Mouse (Mus musculus) adrenal gland, postnatal 25 days (tissue): ENCODE data around the gene Fam193a. TPM values are rescaled to one million over a fixed set of nuclear protein-coding genes. Genes with fewer than 3 reads are reported as not detected.

ENCODE experiments used
- DNase-seq: peaks from one replicate; pipeline ENCODE4 v3.0.0; 2021; ENCODE audit warnings: mixed read lengths
- long read RNA-seq: library from polyadenylated mRNA; stranded (forward); transcript quantifications from one replicate; pipeline ENCODE4 v2.0.0, GENCODE M21; 2021
- total RNA-seq: library from RNA; stranded (reverse); gene quantifications from 2 replicates; pipeline ENCODE4 v1.2.3, GENCODE M21; 2021

Gene Fam193a
- 38.0 and 38.3 TPM in 2 replicates for total RNA-seq
- long read RNA-seq, partial matches to known transcripts = 5 of 9 reads
- long read RNA-seq, other reads (novel, unspliced or antisense) = 4 of 9 reads

DNA sequence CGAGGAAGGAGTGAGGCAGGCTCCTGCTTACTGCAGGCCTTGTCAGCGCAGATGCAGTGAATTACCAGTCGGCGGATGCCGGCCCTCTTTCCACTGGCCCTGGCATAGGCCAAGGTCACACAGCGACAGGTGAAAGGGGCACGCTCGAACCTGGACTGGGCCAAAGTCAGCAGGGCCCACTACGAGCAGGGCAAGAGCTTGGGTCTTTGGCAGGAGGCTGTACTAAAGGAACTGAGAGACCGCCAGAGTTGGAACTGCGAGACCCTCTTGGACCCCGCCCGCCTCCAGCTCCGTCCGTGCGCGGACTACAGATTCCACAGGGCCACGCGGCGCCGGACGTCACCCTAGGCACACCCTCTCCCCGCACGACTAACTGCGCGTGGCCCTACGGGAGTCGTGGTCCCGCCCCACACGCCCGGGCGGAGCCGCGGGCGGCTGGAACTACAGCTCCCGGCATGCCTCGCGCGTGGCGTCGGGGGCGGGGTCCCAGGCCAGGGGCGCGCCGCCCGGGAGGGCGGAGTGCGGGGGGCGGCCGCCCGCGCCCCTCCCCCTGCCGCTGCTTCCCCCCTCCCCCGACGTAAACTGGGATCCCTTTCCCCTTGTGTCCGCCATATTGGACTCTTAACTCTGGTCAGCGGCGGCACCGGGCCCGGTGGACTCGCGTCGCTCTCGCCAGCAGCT lies at the start of gene Fam193a:
Gene Fam193a (plus strand): TSS at position 593 of the 681 bp plus-strand sequence.
- peak; percentile 98 for DNase-seq

DNA sequence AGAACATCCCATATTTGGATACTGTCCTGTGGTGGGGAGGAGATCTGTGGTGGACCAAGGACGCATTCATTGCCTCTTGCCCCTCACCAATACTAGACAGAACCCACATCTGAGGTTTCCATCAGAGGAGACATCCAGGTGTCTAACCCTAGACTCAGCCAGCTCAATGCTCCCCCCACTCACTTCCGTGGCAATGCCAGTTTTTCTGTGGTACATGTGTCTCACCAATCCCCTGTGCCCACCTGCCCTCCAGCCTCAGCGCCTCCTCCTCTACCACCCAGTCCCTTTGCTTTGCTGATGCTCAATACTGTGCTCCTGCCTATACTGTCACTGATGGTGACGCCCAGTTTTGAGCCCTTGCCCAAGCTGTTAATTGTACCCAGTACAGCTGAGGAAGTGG lies 48.5 kb upstream of the Fam193a start:
- no peak for DNase-seq

DNA sequence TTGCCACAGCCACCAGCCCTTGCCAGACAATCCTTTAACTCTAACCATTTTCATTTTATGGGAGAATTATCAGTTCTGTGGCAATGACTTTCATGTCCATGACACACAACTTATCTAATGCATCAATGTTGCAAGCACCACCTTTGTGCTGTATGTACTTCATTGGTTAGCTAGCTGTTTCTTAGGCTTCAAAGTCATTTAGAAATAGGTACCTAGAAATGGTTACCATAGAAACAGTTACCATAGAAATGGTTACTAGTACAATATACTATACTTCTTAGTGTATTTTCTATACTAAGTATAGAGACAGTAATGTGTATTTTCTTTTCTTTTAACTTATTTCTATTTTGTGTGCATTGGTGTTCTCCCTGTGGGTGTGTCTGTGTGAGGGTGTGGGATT lies 44.4 kb upstream of the Fam193a start:
- no peak for DNase-seq

DNA sequence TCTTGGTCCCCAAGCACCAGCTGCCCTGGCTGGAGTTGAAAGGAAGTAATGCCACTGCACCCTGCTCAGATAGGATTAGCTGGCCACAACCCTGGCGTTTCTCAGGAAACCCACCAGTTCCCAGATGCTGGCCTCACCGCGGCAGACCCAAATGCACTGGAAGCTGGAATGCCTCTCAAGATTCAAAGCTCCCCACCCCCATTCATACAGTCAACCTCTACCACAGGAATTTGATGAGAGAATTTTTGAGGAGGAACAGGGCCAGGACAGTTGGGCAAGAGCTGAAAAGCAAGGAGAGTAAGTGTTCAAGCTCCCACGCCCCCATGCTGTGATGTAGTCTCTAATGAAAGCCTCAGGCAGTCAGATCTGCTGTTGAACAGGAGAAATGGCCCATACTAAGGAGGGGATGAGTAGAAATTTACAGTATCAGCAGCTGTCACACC lies 43.5 kb upstream of the Fam193a start:
- DNase-seq = no peak

DNA sequence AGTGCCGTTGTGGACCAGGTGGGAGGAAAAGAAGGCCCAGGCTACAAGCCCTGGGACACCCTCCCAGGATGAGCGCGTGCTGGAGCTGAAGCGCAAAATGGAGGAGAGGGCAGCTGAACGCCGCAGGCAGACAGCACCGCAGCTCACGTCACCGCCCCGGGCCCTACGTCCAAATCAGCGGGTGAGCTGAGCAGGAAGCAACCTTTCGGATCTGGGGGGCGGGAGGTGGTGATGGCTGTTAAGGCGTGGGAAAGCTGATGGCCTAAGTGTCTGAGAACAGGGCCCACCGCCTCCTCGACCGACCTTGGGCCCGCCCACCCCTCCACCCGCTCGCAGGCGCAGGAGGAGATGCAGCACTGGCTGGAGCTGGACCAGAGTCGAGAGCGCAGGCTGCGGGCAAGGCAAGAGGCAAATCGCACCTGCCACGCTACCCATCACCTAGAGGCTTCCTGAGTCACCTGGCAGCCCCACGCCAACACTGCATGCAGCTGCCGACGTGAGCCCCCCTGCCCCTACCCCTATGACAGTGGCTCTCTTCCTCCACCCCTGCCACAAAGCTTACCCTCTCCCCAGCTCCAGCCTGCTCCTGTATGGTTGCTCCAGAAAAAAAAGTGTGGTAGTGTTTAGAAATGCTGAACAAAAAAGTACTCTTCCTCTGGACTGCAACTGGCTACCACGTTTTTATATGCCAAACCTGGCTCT lies 42.7 kb upstream of the Fam193a start:
- peak; percentile 23 for DNase-seq

DNA sequence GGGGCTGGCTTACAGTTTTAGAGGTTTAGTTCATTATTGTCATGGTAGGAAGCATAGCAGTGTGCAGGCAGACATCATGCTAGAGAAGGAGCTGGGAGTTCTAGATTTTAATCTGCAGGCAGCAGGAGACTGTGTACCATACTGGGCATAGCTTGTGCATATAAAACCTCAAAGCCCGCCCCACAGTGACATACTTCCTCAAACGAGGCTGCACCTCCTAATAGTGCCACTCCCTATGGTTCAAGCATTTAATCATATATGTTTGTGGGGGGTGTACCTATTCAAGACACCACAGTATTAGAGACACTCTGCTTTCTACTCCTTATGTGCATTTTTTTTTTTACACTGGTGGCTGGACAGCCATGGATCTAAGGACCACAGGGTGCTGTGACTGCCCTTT lies 39.6 kb upstream of the Fam193a start:
- no peak for DNase-seq

DNA sequence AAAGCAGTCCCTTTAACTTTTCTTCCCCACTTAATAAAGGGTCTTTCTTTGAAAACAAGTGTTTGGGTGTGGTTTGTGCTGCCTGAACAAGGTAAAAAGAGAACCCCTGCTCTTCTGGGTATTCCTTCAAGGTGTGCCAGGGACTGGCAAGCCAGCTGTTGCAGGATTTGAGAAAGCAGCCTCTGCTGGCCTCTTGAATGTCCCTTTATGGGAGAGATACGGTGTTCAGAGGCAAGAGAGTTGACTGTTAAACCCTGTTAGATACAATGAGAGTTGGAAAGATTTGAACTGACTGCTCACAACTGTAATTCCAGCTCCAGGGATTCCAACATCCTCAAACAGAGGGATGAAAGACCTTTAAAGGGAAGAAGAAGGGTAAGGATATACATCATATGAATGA lies 35.7 kb upstream of the Fam193a start:
- DNase-seq = no peak

DNA sequence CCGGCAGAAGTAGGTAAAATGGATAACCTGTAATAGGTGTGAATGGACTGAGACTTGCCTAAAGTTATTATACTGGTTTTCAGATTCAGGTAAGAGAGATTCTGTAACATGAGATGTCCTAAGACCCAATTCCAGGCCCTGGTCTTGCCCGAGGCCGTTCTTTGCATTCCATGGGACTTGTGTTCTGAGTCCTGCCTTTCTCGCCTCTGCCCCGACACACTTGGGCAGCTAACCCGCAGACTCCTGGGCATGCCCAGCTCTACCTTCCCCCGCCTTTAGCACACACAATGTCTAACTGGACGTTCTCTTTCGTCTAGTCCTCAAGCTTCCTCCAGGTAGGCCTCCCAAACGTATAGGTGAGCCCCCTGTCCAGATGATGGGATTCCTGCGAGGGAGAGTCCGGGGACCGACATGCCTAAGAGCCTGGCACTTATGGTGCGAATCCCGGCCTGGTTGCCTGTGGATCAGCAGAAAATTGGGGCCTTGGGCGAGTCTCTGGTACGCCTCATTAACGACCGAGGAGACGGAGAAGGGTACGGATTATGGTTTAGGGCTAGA lies 34.1 kb upstream of the Fam193a start:
- DNase-seq = no peak

DNA sequence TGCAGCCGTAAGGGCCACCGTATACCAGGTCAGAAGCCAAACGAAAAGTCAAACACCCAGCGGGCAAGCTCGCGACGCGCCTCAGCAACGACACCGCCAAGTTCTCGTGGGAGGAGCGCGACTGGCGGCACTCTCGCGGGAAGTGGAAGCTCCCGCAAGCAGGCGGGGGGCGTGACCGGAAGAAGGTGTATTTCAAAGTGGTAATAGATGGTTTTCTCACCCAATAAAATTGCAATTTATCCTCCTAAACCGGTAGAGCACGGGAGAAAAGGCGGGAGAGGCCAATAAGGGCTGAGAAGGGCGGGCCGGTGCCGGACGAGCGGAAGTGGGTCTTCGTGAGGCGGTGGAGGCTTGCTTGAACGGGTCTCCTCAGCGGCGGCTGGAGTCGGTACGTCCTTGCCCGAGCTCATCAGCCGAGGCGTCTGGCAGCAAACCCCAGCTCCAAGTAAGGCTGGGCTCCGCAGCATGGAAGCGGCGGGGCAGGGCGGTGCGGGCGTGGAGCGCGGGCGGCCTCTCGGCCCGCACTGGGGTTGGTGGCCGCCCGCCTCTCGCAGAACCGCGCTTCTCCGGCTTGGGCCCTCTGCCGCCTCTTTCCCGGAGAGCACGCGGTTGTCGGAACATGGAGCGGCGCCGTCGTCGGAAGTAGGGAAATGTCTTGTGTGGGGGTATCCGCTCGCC lies 33.5 kb upstream of the Fam193a start, which contains the start of gene Rnf4:
Gene Rnf4 (plus strand): TSS at position 193 of the 678 bp plus-strand sequence.
- peak; percentile 97 for DNase-seq

DNA sequence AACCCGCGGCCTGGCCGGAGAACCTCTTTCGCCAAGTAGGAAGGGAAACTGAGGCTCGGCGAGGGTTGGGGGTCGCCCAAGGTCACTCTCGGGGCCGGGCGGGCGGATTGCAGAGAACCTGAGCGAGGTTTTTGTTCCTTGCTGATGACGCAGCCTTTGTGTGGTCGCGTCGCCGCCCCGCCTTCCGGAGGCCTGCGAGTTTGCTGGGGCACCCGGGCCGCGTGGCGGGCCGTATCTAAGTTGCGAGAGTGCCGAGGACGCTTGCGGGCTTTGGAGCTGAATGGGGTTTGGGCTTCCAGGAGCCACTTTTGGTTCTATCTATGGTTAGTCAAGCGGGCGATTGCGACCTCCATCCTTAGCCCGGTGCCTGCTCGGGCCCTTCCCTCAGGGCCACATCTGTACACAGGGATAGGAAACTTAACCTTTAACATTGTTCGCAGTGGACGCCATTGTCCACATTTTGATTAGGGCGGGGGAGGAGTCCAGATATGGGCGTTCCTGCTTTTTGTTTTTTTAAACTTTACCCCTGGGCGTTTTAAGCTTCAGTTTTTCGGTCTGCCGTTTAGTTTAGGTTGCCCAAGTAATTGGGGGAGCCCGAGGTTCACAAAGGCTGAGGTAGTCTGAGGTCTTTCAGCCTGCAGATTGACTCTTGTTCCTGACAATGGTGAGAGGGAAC lies 32.8 kb upstream of the Fam193a start:
- peak; percentile 65 for DNase-seq

DNA sequence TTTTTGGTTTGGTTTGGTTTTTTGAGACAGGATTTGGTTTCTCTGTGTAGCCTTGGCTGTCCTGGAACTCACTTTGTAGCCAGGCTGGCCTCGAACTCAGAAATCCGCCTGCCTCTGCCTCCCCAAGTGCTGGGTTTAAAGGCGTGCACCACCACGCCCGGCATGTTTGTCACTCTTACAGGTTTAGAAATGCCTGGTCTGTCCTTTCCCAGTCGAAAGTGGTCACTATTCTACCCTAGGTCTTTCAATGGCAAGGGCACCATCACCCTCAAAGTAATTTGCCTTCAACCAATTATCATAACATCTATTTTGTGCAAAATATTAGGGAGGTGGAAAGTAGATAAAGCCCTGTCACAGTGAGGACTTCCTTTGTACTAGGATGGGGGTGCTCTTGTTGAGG lies 29.5 kb upstream of the Fam193a start:
- DNase-seq = no peak

DNA sequence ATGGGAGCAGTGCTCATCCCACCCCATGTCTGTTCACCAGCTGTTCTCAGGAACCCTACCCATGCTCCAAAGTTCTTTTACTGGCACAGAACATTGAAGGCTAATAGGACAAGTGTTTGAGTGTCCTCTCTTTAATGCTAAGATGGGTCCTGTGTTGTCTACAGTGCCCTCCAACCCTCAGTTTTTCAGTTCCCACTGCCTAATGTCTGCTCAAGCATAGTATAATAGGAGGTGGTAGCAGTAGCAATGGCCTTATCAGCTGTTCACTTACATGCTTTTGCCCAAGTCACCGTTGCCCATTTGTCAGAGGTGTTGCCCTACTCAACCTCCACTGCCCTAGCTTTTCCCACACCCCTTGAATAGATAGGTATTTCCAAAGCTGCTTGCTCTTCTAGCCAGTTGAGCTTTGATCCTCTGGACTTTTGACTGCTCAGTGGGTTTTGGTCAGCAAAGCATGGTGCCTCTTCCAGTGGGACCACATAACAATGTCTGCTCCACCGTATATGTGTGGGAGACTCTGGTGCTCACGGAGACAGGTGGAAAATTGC lies 17.6 kb upstream of the Fam193a start:
- no peak for DNase-seq

DNA sequence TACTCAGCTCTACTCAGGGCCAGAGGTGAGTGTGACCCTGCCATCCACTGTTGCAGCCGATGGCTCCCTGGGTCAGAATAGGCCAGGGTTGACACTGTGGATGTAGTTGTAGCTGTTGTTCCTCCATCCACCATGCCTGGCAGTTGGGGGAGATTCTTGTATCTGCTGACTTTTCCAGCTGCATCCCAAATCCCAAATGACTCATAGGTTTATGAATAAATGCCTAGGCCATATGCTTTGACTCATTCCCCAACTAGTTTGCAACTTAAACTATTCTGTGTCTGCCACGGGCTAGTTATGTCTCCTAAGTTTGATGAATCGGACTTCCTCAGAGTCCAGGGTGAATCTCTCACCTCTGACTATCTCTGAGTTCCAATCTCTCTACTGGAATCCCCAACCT lies 9.5 kb upstream of the Fam193a start:
- DNase-seq = no peak

DNA sequence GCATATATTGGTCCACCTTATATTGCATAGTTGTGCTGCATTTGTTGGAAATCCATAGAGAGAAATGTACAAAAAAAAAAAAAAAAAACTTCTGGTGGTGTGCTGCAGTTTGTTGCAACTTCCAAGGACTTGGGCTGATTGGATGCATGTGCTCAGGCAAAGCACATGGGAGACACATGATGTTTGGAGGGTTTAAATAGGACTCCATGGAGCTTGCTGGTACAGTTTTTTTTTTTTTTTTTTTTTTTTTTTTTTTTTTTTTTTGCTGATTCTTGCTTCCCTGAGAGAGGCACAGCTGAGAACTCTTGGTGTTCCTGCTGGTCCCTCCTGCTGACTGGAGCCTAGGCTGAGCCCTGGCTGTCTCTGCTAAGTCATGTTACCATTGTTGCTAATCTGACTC lies 6.6 kb upstream of the Fam193a start:
- no peak for DNase-seq

DNA sequence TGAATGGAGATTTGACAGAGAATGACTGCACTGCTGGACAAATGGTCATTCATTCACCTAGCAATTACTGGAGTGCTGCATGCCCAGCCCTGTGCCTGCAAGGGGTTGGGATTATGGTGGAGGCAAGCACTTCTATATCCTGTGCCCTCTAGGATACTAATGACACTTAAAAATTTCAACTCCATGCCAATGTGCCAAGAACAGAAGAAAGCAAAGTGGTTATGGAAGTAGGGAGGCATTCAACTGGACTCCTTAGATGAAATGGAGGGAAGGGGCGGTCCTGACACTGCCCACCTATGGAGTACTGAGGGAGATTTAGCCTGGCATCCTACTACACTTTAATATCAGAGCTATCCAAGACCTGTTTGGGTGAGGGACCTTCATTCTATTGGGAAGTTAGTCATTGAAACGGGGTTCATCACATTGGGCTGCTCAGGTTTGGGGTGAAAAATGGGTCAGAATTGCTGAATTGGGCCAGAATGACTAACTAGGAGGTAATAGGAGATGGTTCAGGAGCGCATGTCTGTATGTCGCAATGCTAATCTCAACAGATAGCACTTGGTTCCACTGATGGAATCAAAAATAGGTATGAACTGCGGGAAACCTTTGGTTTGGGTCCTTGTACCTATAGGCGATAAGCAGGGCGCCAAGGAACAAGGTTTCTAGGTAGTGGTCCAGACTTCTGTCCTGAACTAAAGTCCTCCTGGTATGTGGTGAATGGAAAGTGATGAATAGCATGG lies 1.0 kb upstream of the Fam193a start:
- no peak for DNase-seq

DNA sequence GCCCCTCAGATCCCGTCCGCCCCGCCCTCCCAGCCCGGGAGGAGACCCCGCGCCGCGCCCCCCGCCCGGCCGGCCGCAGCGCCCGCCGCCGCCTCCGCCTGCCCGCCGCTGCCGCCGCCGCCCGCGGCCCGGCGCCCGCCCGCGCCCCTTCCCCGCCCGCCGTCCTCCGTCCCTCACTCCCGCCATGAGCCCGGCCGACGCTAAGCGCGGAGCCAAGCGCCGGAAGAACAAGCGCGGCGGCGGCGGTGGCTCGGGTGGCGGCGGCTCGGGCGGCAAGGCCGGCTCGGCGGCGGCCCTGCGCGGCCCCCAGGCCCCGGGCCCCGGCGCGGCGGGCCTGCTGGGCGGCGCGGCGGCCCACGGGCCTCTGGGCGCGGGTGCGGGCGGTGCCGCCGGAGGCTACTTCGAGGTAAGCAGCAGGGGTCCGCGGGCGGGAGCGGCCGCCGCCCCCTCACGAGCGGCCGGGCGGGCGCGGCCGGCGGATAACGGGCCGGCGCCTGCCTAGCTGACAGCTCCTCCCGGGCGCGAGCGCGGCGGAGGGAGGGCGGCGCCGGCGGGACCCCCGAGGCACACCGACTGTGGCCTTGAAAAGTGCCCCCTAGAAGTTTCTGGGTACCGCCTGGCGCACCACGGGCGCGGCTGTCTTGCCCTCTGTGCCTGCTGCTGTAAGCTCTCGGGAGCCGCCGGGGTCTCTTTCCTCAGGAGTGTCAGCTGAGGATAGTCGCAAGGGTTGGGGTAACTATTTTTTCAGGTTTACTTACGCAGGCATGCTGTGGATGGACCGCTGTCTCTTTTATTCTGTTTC lies 490 bp downstream of the Fam193a start:
- DNase-seq = peak; percentile 36

DNA sequence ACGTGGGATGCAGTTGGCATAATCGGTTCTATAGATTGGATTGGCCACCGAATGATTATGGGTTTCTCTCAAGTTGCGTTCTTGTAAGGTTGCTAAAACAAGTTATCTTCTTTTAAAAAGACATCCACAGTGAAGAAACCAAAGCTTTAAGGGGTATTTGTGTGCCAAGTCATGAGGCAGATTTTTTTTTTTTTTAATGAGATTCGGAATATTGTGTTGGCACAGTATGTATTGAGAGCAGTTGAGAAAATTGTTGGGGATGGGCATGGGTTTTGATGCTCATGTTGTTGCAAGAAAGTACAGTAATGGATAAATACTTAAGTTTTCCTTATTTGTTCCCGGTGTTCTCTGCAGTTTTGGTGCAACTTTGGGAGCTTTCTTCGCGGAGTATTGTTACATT lies 1.1 kb downstream of the Fam193a start:
- no peak for DNase-seq

DNA sequence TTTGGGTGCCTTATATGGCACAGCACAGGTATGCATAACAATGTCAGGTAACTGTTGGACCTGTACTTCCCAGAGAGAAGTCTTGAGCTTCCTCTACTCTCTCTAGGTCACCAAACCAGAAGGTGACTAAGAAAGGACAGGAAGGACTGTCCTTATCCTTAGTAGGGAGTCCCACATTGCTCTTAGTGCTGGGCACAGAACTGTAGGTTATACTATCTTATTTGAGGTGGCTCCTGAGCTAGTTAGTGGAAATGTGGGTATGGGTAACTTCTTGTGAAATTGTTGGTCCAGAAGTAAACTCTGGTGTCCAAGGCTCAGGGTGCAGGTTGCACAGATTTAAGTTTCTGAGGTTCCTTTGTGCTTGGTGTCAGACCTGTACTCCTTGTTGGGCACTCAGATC lies 2.4 kb downstream of the Fam193a start:
- no peak for DNase-seq

DNA sequence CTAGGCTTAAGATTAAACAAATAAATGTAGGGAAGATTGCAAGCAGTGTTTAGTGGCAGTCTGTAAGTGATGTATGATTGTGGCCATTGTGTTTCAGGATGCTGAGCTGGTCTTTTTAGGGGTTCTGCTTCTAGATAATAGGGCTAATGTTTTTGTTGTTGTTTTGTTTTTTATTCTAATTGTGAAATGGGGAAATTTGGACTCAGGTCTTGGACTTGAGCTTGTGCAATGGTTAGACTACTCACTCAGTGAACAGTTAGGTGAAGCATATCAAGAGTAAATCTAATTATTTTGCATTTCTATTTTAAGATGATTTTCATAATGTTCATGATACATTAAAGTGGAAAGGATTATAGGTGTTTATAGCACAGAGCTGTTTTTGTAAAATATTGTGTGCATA lies 2.8 kb downstream of the Fam193a start:
- no peak for DNase-seq

DNA sequence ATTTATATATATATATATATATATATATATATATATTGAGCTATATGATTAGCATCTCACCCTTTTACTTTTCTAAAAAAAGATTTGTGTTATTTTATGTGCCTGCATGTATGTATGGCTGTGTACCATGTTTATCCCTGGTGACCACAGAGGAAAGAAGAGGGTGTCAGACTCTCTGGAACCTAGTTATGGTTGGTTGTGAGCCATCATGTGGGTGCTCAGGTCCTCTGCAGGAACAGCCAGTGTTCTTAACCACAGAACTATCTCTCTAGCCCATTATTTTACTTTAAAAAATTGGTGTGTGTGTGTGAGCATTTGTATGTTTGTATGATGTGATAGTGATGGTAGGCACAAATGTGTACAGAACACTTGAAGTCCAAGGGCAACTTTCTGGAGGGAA lies 9.1 kb downstream of the Fam193a start:
- DNase-seq = no peak
